Mouse (Mus musculus) lung, embryonic 16.5 days (tissue): ENCODE results near the gene Prkn. TPM values are rescaled to one million over a fixed set of nuclear protein-coding genes. Genes with fewer than 3 reads are reported as not detected.
A peak's percentile ranks its signal among the peaks of the same experiment; 100 is the strongest.

Experiments
- ATAC-seq: fragments of 200-750 bp; cut with Nextera tagmentation; 2 replicates; pipeline ENCODE4 v1.8.0; 2017; ENCODE audit warnings: low read depth, mild to moderate bottlenecking, moderate library complexity
- H3K27ac ChIP-seq: fragments of 300-500 bp; sonication (generic); 2 replicates; pipeline ENCODE4 v1.5.1; 2014; ENCODE audit warnings: mild to moderate bottlenecking, control low read depth, low read length
- H3K27me3 ChIP-seq: fragments of 300-500 bp; sonication (generic); 2 replicates; pipeline ENCODE4 v1.6.1; 2014; ENCODE audit warnings: low read depth, low read length, mixed read lengths; ENCODE audit not compliant: control insufficient read depth, insufficient read depth
- H3K36me3 ChIP-seq: fragments of 300-500 bp; sonication (generic); 2 replicates; pipeline ENCODE4 v1.6.1; 2014; ENCODE audit warnings: low read length; ENCODE audit not compliant: control insufficient read depth, insufficient read depth
- H3K4me1 ChIP-seq: fragments of 300-500 bp; sonication (generic); replicated peaks from 2 replicates; pipeline ENCODE4 v1.6.1; 2014; ENCODE audit warnings: low read length, mixed read lengths; ENCODE audit not compliant: control insufficient read depth, insufficient read depth
- H3K4me2 ChIP-seq: fragments of 300-500 bp; sonication (generic); 2 replicates; pipeline ENCODE4 v1.6.1; 2014; ENCODE audit warnings: low read depth, low read length, control low read depth
- H3K4me3 ChIP-seq: fragments of 300-500 bp; sonication (generic); 2 replicates; pipeline ENCODE4 v1.5.1; 2014; ENCODE audit warnings: mild to moderate bottlenecking, low read length, control low read depth
- H3K9ac ChIP-seq: fragments of 300-500 bp; sonication (generic); 2 replicates; pipeline ENCODE4 v1.6.1; 2014; ENCODE audit warnings: low read length, control low read depth
- H3K9me3 ChIP-seq: fragments of 300-500 bp; sonication (generic); 2 replicates; pipeline ENCODE4 v1.6.1; 2016; ENCODE audit warnings: low read length; ENCODE audit not compliant: control insufficient read depth
- WGBS: fragments of 180-500 bp; shearing (Covaris S2); extraction: QIAGEN DNeasy Blood & Tissue Kit; methylation state at CpG from one replicate; pipeline ENCODE4 v1.1.7; 2014; 5-methylcytosine and 5-hydroxymethylcytosine counted together
- polyA plus RNA-seq: library from polyadenylated mRNA; unstranded; fragments of >200 nt; fragmentation: Nextera tagmentation; extraction: Ambion mirVana; gene quantifications from 2 replicates; pipeline ENCODE4 v1.2.1, GENCODE M21; 2015

The Prkn gene
- polyA plus RNA-seq, 1 experiment from 2014 or later: 1.8 TPM

GRCm38 (mm10) chr17:11402225-11402875, 562.2 kb downstream of the Prkn start:
- 50% methylated on average over 2 of the region's 2 CpGs for WGBS

GRCm38 (mm10) chr17:11411414-11411813, 571.2 kb downstream of the Prkn start:
- 31% methylated on average over 10 of the region's 10 CpGs for WGBS
- Histone ChIP-seq H3K27ac (no peak overlapping the region), H3K4me2 (no peak overlapping the region), H3K36me3 (no peaks in the 10 kb centered on the region), H3K4me1 (no peaks in the 10 kb centered on the region), H3K9me3 (no peaks in the 10 kb centered on the region), H3K9ac (no peak overlapping the region), H3K27me3 (no peaks in the 10 kb centered on the region), H3K4me3 (no peak overlapping the region)
- ATAC-seq: no peak

More at GRCm38 (mm10) chr17:11402225-11402875, 562.2 kb downstream of the Prkn start:
- Histone ChIP-seq H3K4me2 (no peak overlapping the region), H3K4me3 (no peak overlapping the region), H3K9me3 (no peaks in the 10 kb centered on the region), H3K27ac (no peak overlapping the region), H3K4me1 (no peaks in the 10 kb centered on the region), H3K9ac (no peak overlapping the region), H3K27me3 (no peaks in the 10 kb centered on the region), H3K36me3 (no peaks in the 10 kb centered on the region)
- no peak for ATAC-seq

- Histone ChIP-seq H3K27ac (no peak overlapping the region), H3K27me3 (no peaks in the 10 kb centered on the region), H3K4me2 (no peak overlapping the region), H3K9me3 (no peaks in the 10 kb centered on the region), H3K4me3 (no peak overlapping the region), H3K36me3 (no peaks in the 10 kb centered on the region), H3K4me1 (no peaks in the 10 kb centered on the region), H3K9ac (no peak overlapping the region)
- 69% methylated on average over 5 of the region's 5 CpGs for WGBS
- no peak for ATAC-seq
These were observed 573.5 kb downstream of the Prkn start for GRCm38 (mm10) chr17:11413688-11414087.

- 72% methylated on average over 4 of the region's 4 CpGs for WGBS
- Histone ChIP-seq H3K4me1 (no peaks in the 10 kb centered on the region), H3K9ac (no peak overlapping the region), H3K36me3 (no peaks in the 10 kb centered on the region), H3K9me3 (no peaks in the 10 kb centered on the region), H3K27ac (no peak overlapping the region), H3K4me3 (no peak overlapping the region), H3K4me2 (no peak overlapping the region), H3K27me3 (no peaks in the 10 kb centered on the region)
- ATAC-seq: no peak
These were observed 574.1 kb downstream of the Prkn start for GRCm38 (mm10) chr17:11414288-11414687.

GRCm38 (mm10) chr17:11417150-11417549, 577.0 kb downstream of the Prkn start:
- no peak overlapping the region for H3K4me3 ChIP-seq
- no peaks in the 10 kb centered on the region for H3K36me3 ChIP-seq
- no peak overlapping the region for H3K4me2 ChIP-seq
- H3K4me1 ChIP-seq: 0 out of 2 replicates have a peak, but pooled peaks cover 3% of the 10 kb centered on the region
- no peaks in the 10 kb centered on the region for H3K27me3 ChIP-seq
- no peaks in the 10 kb centered on the region for H3K9me3 ChIP-seq
- no peak overlapping the region for H3K27ac ChIP-seq
- no peak overlapping the region for H3K9ac ChIP-seq
- no peak for ATAC-seq
- 70% methylated on average over 3 of the region's 3 CpGs for WGBS

- WGBS: 73% methylated on average over 3 of the region's 3 CpGs
- H3K36me3 ChIP-seq: no peaks in the 10 kb centered on the region
- no peaks in the 10 kb centered on the region for H3K27me3 ChIP-seq
- H3K27ac ChIP-seq: no peak overlapping the region
- 0 out of 2 replicates have a peak, but pooled peaks cover 3% of the 10 kb centered on the region for H3K4me1 ChIP-seq
- ATAC-seq: no peak
- H3K4me3 ChIP-seq: no peak overlapping the region
- H3K9ac ChIP-seq: no peak overlapping the region
- no peak overlapping the region for H3K4me2 ChIP-seq
- no peaks in the 10 kb centered on the region for H3K9me3 ChIP-seq
These were observed 579.3 kb downstream of the Prkn start for GRCm38 (mm10) chr17:11419484-11419883.

GRCm38 (mm10) chr17:11420839-11421238, 580.7 kb downstream of the Prkn start:
- H3K36me3 ChIP-seq: no peaks in the 10 kb centered on the region
- H3K9ac ChIP-seq: no peak overlapping the region
- WGBS: 39% methylated on average over 6 of the region's 6 CpGs
- H3K27me3 ChIP-seq: no peaks in the 10 kb centered on the region
- 0 out of 2 replicates have a peak, but pooled peaks cover 3% of the 10 kb centered on the region for H3K4me1 ChIP-seq
- H3K4me2 ChIP-seq: no peak overlapping the region
- peak; percentile 80 for ATAC-seq
- H3K9me3 ChIP-seq: no peaks in the 10 kb centered on the region
- no peak overlapping the region for H3K4me3 ChIP-seq
- H3K27ac ChIP-seq: no peak overlapping the region

GRCm38 (mm10) chr17:11421264-11421940, 581.2 kb downstream of the Prkn start:
- Histone ChIP-seq H3K36me3 (no peaks in the 10 kb centered on the region), H3K27ac (no peak overlapping the region), H3K4me1 (0 out of 2 replicates have a peak, but pooled peaks cover 3% of the 10 kb centered on the region), H3K9ac (no peak overlapping the region), H3K4me2 (no peak overlapping the region), H3K27me3 (no peaks in the 10 kb centered on the region), H3K9me3 (no peaks in the 10 kb centered on the region), H3K4me3 (no peak overlapping the region)
- ATAC-seq: peak; percentile 66
- 35% methylated on average over 5 of the region's 5 CpGs for WGBS

GRCm38 (mm10) chr17:11431323-11431722, 591.1 kb downstream of the Prkn start:
- Histone ChIP-seq H3K4me2 (no peak overlapping the region), H3K27ac (no peak overlapping the region), H3K4me1 (no peaks in the 10 kb centered on the region), H3K27me3 (no peaks in the 10 kb centered on the region), H3K4me3 (no peak overlapping the region), H3K36me3 (no peaks in the 10 kb centered on the region), H3K9me3 (no peaks in the 10 kb centered on the region), H3K9ac (no peak overlapping the region)
- 79% methylated on average over 2 of the region's 2 CpGs for WGBS
- no peak for ATAC-seq
